Mouse (Mus musculus): ENCODE data around the gene Kdf1.
A peak's percentile ranks its signal among the peaks of the same experiment; 100 is the strongest.

Gene Kdf1

GRCm38 (mm10) chr4:133553448-133554330 is 34.9 kb downstream of the Kdf1 start:
- no peak for DNase-seq (ENCODE audit: low spot score)

- no peak for DNase-seq (ENCODE audit: low spot score)
Observed at GRCm38 (mm10) chr4:133557041-133557717, 38.4 kb downstream of the Kdf1 start.

- DNase-seq (ENCODE audit: low spot score) = no peak
Observed at GRCm38 (mm10) chr4:133559846-133560245, 41.1 kb downstream of the Kdf1 start.

GRCm38 (mm10) chr4:133561622-133562021 is 42.9 kb downstream of the Kdf1 start:
- DNase-seq (ENCODE audit: low spot score) = no peak

- no peak for DNase-seq (ENCODE audit: low spot score)
Observed at GRCm38 (mm10) chr4:133563123-133563571, 44.4 kb downstream of the Kdf1 start.

GRCm38 (mm10) chr4:133567251-133567650 is 48.5 kb downstream of the Kdf1 start:
- no peak for DNase-seq (ENCODE audit: low spot score)

- DNase-seq (ENCODE audit: low spot score) = no peak
Observed at GRCm38 (mm10) chr4:133569291-133570065, 50.7 kb downstream of the Kdf1 start.

- no peak for DNase-seq (ENCODE audit: low spot score)
Observed at GRCm38 (mm10) chr4:133570066-133570466, 51.3 kb downstream of the Kdf1 start.

GRCm38 (mm10) chr4:133574070-133574842 is 55.5 kb downstream of the Kdf1 start, which contains the start of gene Gpatch3:
Gene Gpatch3, plus strand, starts transcription at chr4:133574745.
- peak; percentile 93 for DNase-seq (ENCODE audit: low spot score)

GRCm38 (mm10) chr4:133574843-133575202 is 56.1 kb downstream of the Kdf1 start:
- no peak for DNase-seq (ENCODE audit: low spot score)

- no peak for DNase-seq (ENCODE audit: low spot score)
Observed at GRCm38 (mm10) chr4:133577983-133578382, 59.2 kb downstream of the Kdf1 start.
